Comparison of ENCODE assay signal across 10 mouse cellular contexts in the genomic region with DNA sequence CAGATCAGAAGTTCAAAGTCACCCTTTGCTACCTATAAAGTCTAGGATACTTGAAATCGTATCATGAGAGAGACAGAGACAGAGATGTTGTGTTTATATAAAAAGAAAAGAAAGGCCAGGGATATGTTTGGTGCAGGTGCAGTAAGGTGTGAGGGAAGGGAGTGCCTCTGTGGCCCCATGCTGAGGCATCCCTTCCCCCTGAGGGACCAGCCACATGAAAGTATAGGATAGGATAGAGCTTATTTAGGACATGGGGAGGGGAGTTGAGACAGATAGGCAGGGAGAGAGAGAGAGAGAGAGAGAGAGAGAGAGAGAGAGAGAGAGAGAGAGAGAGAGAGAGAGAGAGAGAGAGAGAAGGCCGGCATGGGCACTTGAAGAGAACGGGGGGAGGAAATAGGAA.
A peak's percentile ranks its signal among the peaks of the same experiment; 100 is the strongest.
DNase-seq lines count a peak whose midpoint lies in the region; ATAC-seq and TF ChIP-seq lines count a peak whose summit lies in the region.
"Had no signal": no experiment of that assay in that cellular context is flagged by ENCODE, and none has a peak within 500 bp of the region (broad histone marks: within the 10 kb centered on the region; RNA-seq: fewer than 3 reads in every experiment).

No protein-coding gene starts in this region.

- H3K9me3 ChIP-seq in heart, embryonic 10.5 days, result no peaks in the 10 kb centered on the region
- no peaks in the 10 kb centered on the region for H3K9me3 ChIP-seq in lung, embryonic 15.5 days
- no peaks in the 10 kb centered on the region for H3K9me3 ChIP-seq in hindbrain, postnatal 0 days (ENCODE audit: low read length)
- H3K9me3 ChIP-seq in neural tube, embryonic 15.5 days (replicated peaks), result no peaks in the 10 kb centered on the region
- H3K9me3 ChIP-seq: liver, embryonic 12.5 days had no signal

- no peak overlapping the region for H3K9ac ChIP-seq in lung, embryonic 15.5 days
- no peak overlapping the region for H3K9ac ChIP-seq in hindbrain, postnatal 0 days (replicated peaks; ENCODE audit: low read length)
- H3K9ac ChIP-seq in neural tube, embryonic 15.5 days (replicated peaks), result no peak overlapping the region
- H3K9ac ChIP-seq: liver, embryonic 12.5 days had no signal

- TF ChIP-seq CTCF in hindbrain, postnatal 0 days (IDR thresholded peaks at IDR 0.05; ENCODE audit: low read depth), result no peak

- no peak for DNase-seq in heart, embryonic 10.5 days (ENCODE audit: low spot score)
- DNase-seq in heart, postnatal 10 days, result no peak
- DNase-seq in lung, postnatal 25 days (ENCODE audit: low spot score), result no peak
- DNase-seq in hindbrain, postnatal 0 days (ENCODE audit: low spot score), result no peak
- no peak for DNase-seq in left cerebral cortex, postnatal 10 days (ENCODE audit: extremely low spot score in 1 of 2, low spot score in 2 of 2)
- no peak for DNase-seq in spleen, postnatal 4 days (ENCODE audit: low spot score in 2 of 2)
- DNase-seq: kidney, postnatal 10 days had no signal

- intact Hi-C loops in heart, postnatal 10 days (cut with DNase I), result no loop called here
- intact Hi-C loops in left cerebral cortex, postnatal 10 days (cut with DNase I), result loop anchor here (5.0 kb wide), 1 partner anchor 36 kb away; no protein-coding TSS in a partner anchor

- no peaks in the 10 kb centered on the region; the same call in 1 of the 2 replicates for H3K27me3 ChIP-seq in heart, embryonic 10.5 days (ENCODE audit: insufficient read depth, poor library complexity, severe bottlenecking)
- peaks cover 8% of the 10 kb centered on the region; the same call in 1 of the 2 replicates for H3K27me3 ChIP-seq in lung, embryonic 15.5 days
- no peaks in the 10 kb centered on the region for H3K27me3 ChIP-seq in hindbrain, postnatal 0 days (ENCODE audit: insufficient read depth, low read length)
- no peaks in the 10 kb centered on the region for H3K27me3 ChIP-seq in neural tube, embryonic 15.5 days (replicated peaks)

- peaks cover 91% of the 10 kb centered on the region for H3K4me1 ChIP-seq in heart, embryonic 10.5 days
- peaks cover 15% of the 10 kb centered on the region for H3K4me1 ChIP-seq in lung, embryonic 15.5 days
- peaks cover 18% of the 10 kb centered on the region; the same call in 1 of the 2 replicates for H3K4me1 ChIP-seq in hindbrain, postnatal 0 days (ENCODE audit: insufficient read depth, low read length)
- peaks cover 77% of the 10 kb centered on the region for H3K4me1 ChIP-seq in neural tube, embryonic 15.5 days

- no peak for ATAC-seq in lung, embryonic 15.5 days (ENCODE audit: borderline replicate concordance, extremely low read depth, low FRiP score, low TSS enrichment)
- ATAC-seq in hindbrain, postnatal 0 days, result no peak
- ATAC-seq in neural tube, embryonic 15.5 days (ENCODE audit: low FRiP score), result no peak
- ATAC-seq: liver, embryonic 12.5 days had no signal

- peak overlapping the region; percentile 84; the same call in 1 of the 2 replicates for H3K27ac ChIP-seq in heart, embryonic 10.5 days
- no peak overlapping the region for H3K27ac ChIP-seq in lung, embryonic 15.5 days
- no peak overlapping the region for H3K27ac ChIP-seq in hindbrain, postnatal 0 days
- H3K27ac ChIP-seq in neural tube, embryonic 15.5 days (replicated peaks), result peak overlapping the region; percentile 60
- H3K27ac ChIP-seq: liver, embryonic 12.5 days had no signal

- H3K36me3 ChIP-seq in heart, embryonic 10.5 days, result no peaks in the 10 kb centered on the region
- no peaks in the 10 kb centered on the region for H3K36me3 ChIP-seq in lung, embryonic 15.5 days
- H3K36me3 ChIP-seq in hindbrain, postnatal 0 days (ENCODE audit: insufficient read depth, low read length), result no peaks in the 10 kb centered on the region
- H3K36me3 ChIP-seq in neural tube, embryonic 15.5 days, result no peaks in the 10 kb centered on the region
- H3K36me3 ChIP-seq: liver, embryonic 12.5 days had no signal

- H3K4me3 ChIP-seq in heart, embryonic 10.5 days, result peak overlapping the region; percentile 41
- H3K4me3 ChIP-seq in lung, embryonic 15.5 days, result no peak overlapping the region
- H3K4me3 ChIP-seq in hindbrain, postnatal 0 days (ENCODE audit: low read length), result no peak overlapping the region
- no peak overlapping the region for H3K4me3 ChIP-seq in neural tube, embryonic 15.5 days (replicated peaks)
- H3K4me3 ChIP-seq: liver, embryonic 12.5 days had no signal

- H3K4me2 ChIP-seq in lung, embryonic 15.5 days, result peak overlapping the region; percentile 33; the same call in 1 of the 2 replicates
- H3K4me2 ChIP-seq in hindbrain, postnatal 0 days (ENCODE audit: low read depth, low read length), result peak overlapping the region; percentile 44
- H3K4me2 ChIP-seq in neural tube, embryonic 15.5 days, result peak overlapping the region; percentile 42
- H3K4me2 ChIP-seq: liver, embryonic 12.5 days had no signal

- 12% methylated on average over 3 of the region's 3 CpGs for WGBS in heart, embryonic 10.5 days
- WGBS in lung, embryonic 15.5 days, result 19% methylated on average over 3 of the region's 3 CpGs
- 14% methylated on average over 3 of the region's 3 CpGs for WGBS in hindbrain, postnatal 0 days
- 14% methylated on average over 3 of the region's 3 CpGs for WGBS in neural tube, embryonic 15.5 days

Comparison
In these comparisons a context has a peak if more than half of its experiments do, and no peak if none do; other contexts are left out.
1. H3K27ac ChIP-seq: peak in heart, embryonic 10.5 days (single experiment) and neural tube, embryonic 15.5 days (single experiment); none in lung, embryonic 15.5 days (single experiment) and hindbrain, postnatal 0 days (single experiment).
2. Peak in every context shown above with its lines, with median percentiles within 50 percentile points of each other: H3K4me2 ChIP-seq.